In genomic region chr2:55405307-55405706, GRCm38 (mm10) we compare ENCODE assay signal across 24 mouse cellular contexts. TPM values are rescaled to one million over a fixed set of nuclear protein-coding genes. Genes with fewer than 3 reads are reported as not detected.
DNase-seq lines count a peak whose midpoint lies in the region; ATAC-seq lines count a peak whose summit lies in the region.
"Had no signal": no experiment of that assay in that cellular context is flagged by ENCODE, and none has a peak within 500 bp of the region (broad histone marks: within the 10 kb centered on the region; RNA-seq: fewer than 3 reads in every experiment).

No protein-coding gene starts in this region.

- H3K9ac ChIP-seq in midbrain, embryonic 15.5 days: no peak overlapping the region
- H3K9ac ChIP-seq in forebrain, embryonic 16.5 days (replicated peaks; ENCODE audit: low read depth, low read length): no peak overlapping the region
- H3K9ac ChIP-seq: embryonic facial prominence, embryonic 13.5 days; forebrain, embryonic 12.5 days; forebrain, postnatal 0 days; heart, embryonic 13.5 days had no signal

- no peaks in the 10 kb centered on the region for H3K9me3 ChIP-seq in midbrain, embryonic 15.5 days
- H3K9me3 ChIP-seq in midbrain, embryonic 10.5 days (replicated peaks): no peaks in the 10 kb centered on the region
- H3K9me3 ChIP-seq in forebrain, embryonic 16.5 days (ENCODE audit: control insufficient read depth, low read length): no peaks in the 10 kb centered on the region
- H3K9me3 ChIP-seq: embryonic facial prominence, embryonic 13.5 days; forebrain, embryonic 12.5 days; heart, embryonic 13.5 days had no signal

- no peak for DNase-seq in midbrain, embryonic 10.5 days (ENCODE audit: low spot score)
- DNase-seq in Muller cell, postnatal 12 days (ENCODE audit: inconsistent ontology term): peak; percentile 46
- DNase-seq in brain, adult 2 months (ENCODE audit: low read depth, low spot score): peak; percentile 5
- DNase-seq in spleen, adult 12 weeks (ENCODE audit: low spot score): no peak
- no peak for DNase-seq in ovary, postnatal 14 days (ENCODE audit: low spot score)
- DNase-seq: adrenal gland, adult 8-10 months; adrenal gland, postnatal 36 days; B cell, adult 2 months; cerebellum, adult 11-12 months; cerebellum, adult 9-10 months; cerebellum, postnatal 25 days; forebrain, postnatal 0 days; gastrocnemius, adult 2 months; gastrocnemius, postnatal 25 days; heart, postnatal 36 days; kidney, adult 18-20 months had no signal

- 82% methylated on average over 1 of the region's 1 CpGs for WGBS in midbrain, embryonic 15.5 days
- WGBS in midbrain, embryonic 10.5 days: 90% methylated on average over 1 of the region's 1 CpGs
- WGBS in forebrain, embryonic 16.5 days: 82% methylated on average over 1 of the region's 1 CpGs

- no peaks in the 10 kb centered on the region for H3K36me3 ChIP-seq in midbrain, embryonic 15.5 days (replicated peaks)
- no peaks in the 10 kb centered on the region for H3K36me3 ChIP-seq in midbrain, embryonic 10.5 days
- no peaks in the 10 kb centered on the region for H3K36me3 ChIP-seq in forebrain, embryonic 16.5 days (ENCODE audit: control insufficient read depth, insufficient read depth)
- H3K36me3 ChIP-seq: embryonic facial prominence, embryonic 13.5 days; forebrain, embryonic 12.5 days; heart, embryonic 13.5 days had no signal

- H3K27ac ChIP-seq in midbrain, embryonic 15.5 days: no peak overlapping the region
- H3K27ac ChIP-seq in midbrain, embryonic 10.5 days (replicated peaks): no peak overlapping the region
- H3K27ac ChIP-seq in forebrain, embryonic 16.5 days (ENCODE audit: low read length): no peak overlapping the region
- H3K27ac ChIP-seq: embryonic facial prominence, embryonic 13.5 days; forebrain, embryonic 12.5 days; gastrocnemius, adult 2 months; heart, embryonic 13.5 days; hindbrain, postnatal 0 days had no signal

- no peak overlapping the region for H3K4me2 ChIP-seq in midbrain, embryonic 15.5 days
- H3K4me2 ChIP-seq in forebrain, embryonic 16.5 days (ENCODE audit: low read length): no peak overlapping the region
- H3K4me2 ChIP-seq: embryonic facial prominence, embryonic 13.5 days; forebrain, embryonic 12.5 days; heart, embryonic 13.5 days had no signal

- H3K4me1 ChIP-seq in midbrain, embryonic 15.5 days: no peaks in the 10 kb centered on the region
- no peaks in the 10 kb centered on the region for H3K4me1 ChIP-seq in midbrain, embryonic 10.5 days
- no peaks in the 10 kb centered on the region for H3K4me1 ChIP-seq in forebrain, embryonic 16.5 days (replicated peaks; ENCODE audit: control insufficient read depth, insufficient read depth, low read length)
- H3K4me1 ChIP-seq: embryonic facial prominence, embryonic 13.5 days; forebrain, embryonic 12.5 days; heart, embryonic 13.5 days had no signal

- ATAC-seq in midbrain, embryonic 15.5 days (replicated peaks): peak; percentile 56; the same call in 1 of the 2 replicates
- ATAC-seq in forebrain, embryonic 16.5 days: no peak
- ATAC-seq: CD4-positive, CD25-positive, alpha-beta regulatory T cell, adult 4 months; forebrain, postnatal 0 days; hindbrain, postnatal 0 days; Patski had no signal

- no peak overlapping the region for H3K4me3 ChIP-seq in midbrain, embryonic 15.5 days
- H3K4me3 ChIP-seq in midbrain, embryonic 10.5 days: no peak overlapping the region
- H3K4me3 ChIP-seq in forebrain, embryonic 16.5 days (replicated peaks; ENCODE audit: low read length): no peak overlapping the region
- H3K4me3 ChIP-seq: embryonic facial prominence, embryonic 13.5 days; forebrain, embryonic 12.5 days; gastrocnemius, adult 2 months; heart, embryonic 13.5 days had no signal

- no peaks in the 10 kb centered on the region for H3K27me3 ChIP-seq in midbrain, embryonic 15.5 days (replicated peaks)
- no peaks in the 10 kb centered on the region for H3K27me3 ChIP-seq in midbrain, embryonic 10.5 days (ENCODE audit: low read depth, poor library complexity, severe bottlenecking)
- no peaks in the 10 kb centered on the region for H3K27me3 ChIP-seq in forebrain, embryonic 16.5 days (replicated peaks; ENCODE audit: control insufficient read depth, insufficient read depth, low read length)
- H3K27me3 ChIP-seq: embryonic facial prominence, embryonic 13.5 days; forebrain, embryonic 12.5 days; heart, embryonic 13.5 days; Patski had no signal

RNA-seq across cellular contexts. Expression of gene Kcnj3, which starts 30.5 kb away (rescaled TPM):
- 4.7 and 5.2 TPM in 2 replicates for polyA plus RNA-seq in midbrain, embryonic 15.5 days (2015; fragmentation: Nextera tagmentation; extraction: Ambion mirVana)
- 0.30 and 0.31 TPM in 2 replicates for polyA plus RNA-seq in midbrain, embryonic 10.5 days (2016; fragmentation: Nextera tagmentation; extraction: Ambion mirVana)
- 6.9 and 7.5 TPM in 2 replicates for polyA plus RNA-seq in forebrain, embryonic 16.5 days (2015; fragmentation: Nextera tagmentation; extraction: Ambion mirVana)
- polyA plus RNA-seq: CD4-positive, CD25-positive, alpha-beta regulatory T cell, adult 4 months; Patski had no signal

Comparison
In these comparisons a context has a peak if more than half of its experiments do, and no peak if none do; other contexts are left out.
1. DNase-seq: peak in Muller cell, postnatal 12 days (single experiment) and brain, adult 2 months (single experiment); none in midbrain, embryonic 10.5 days (single experiment), spleen, adult 12 weeks (single experiment) and ovary, postnatal 14 days (single experiment).